Mouse (Mus musculus): ENCODE measurements at regions not wholly inside any gene's neighbourhood (a gene's known extent, or its start where the extent isn't known, plus 50 kb on each side); places are given as distances from the start of the nearest gene placed in this dataset.

DNA sequence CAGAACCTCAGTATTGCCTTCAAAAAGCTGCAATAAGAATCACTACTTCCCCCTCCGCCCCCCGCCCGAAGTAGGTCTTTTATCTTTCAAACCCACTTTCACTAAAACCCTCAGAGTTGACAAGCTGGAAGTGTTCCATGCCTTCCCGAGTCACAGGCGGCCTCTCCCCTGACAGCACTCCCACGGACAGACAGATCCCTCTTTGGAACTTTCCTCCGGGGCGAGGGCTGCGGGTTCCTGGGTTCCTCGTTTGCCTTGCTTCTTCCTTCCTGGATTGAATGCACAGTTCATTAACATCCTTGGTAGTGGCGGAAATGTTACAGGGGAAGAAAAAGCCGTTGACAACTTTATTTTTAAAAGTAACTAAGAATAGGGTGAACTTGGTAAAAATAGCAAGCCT, 132.1 kb upstream of the Fam19a5 start:
- no peaks in the 10 kb centered on the region for H3K9me3 ChIP-seq
- no peaks in the 10 kb centered on the region for H3K36me3 ChIP-seq (replicated peaks)
- H3K4me3 ChIP-seq (replicated peaks) = no peak overlapping the region
- no peak for ATAC-seq (ENCODE audit: low FRiP score)
- H3K4me1 ChIP-seq = no peaks in the 10 kb centered on the region
- no peaks in the 10 kb centered on the region for H3K27me3 ChIP-seq
- no peak overlapping the region for H3K9ac ChIP-seq
- H3K4me2 ChIP-seq = no peak overlapping the region
- 63% methylated on average over 12 of the region's 12 CpGs for WGBS
- H3K27ac ChIP-seq = no peak overlapping the region

GRCm38 (mm10) chr15:87415996-87416395, 128.1 kb upstream of the Fam19a5 start:
- Histone ChIP-seq H3K9ac (no peak overlapping the region), H3K27ac (no peak overlapping the region)

GRCm38 (mm10) chr15:87421743-87422142, 122.4 kb upstream of the Fam19a5 start:
- H3K9me3 ChIP-seq = no peaks in the 10 kb centered on the region
- ATAC-seq (ENCODE audit: low FRiP score) = no peak
- WGBS = 93% methylated on average over 4 of the region's 4 CpGs
- no peaks in the 10 kb centered on the region for H3K4me1 ChIP-seq
- H3K27ac ChIP-seq = no peak overlapping the region
- no peaks in the 10 kb centered on the region for H3K36me3 ChIP-seq (replicated peaks)
- H3K9ac ChIP-seq = no peak overlapping the region
- no peak overlapping the region for H3K4me2 ChIP-seq
- H3K4me3 ChIP-seq (replicated peaks) = no peak overlapping the region
- H3K27me3 ChIP-seq = no peaks in the 10 kb centered on the region

More at GRCm38 (mm10) chr15:87415996-87416395, 128.1 kb upstream of the Fam19a5 start:
- Histone ChIP-seq H3K36me3 (replicated peaks) (no peaks in the 10 kb centered on the region), H3K27me3 (no peaks in the 10 kb centered on the region), H3K4me1 (no peaks in the 10 kb centered on the region), H3K4me3 (replicated peaks) (no peak overlapping the region), H3K4me2 (no peak overlapping the region), H3K9me3 (no peaks in the 10 kb centered on the region)
- no peak for ATAC-seq (ENCODE audit: low FRiP score)
- 82% methylated on average over 7 of the region's 7 CpGs for WGBS

- WGBS = 90% methylated on average over 6 of the region's 6 CpGs
- no peak for ATAC-seq (ENCODE audit: low FRiP score)
- Histone ChIP-seq H3K36me3 (replicated peaks) (no peaks in the 10 kb centered on the region), H3K27ac (no peak overlapping the region), H3K9ac (no peak overlapping the region), H3K27me3 (no peaks in the 10 kb centered on the region), H3K4me3 (replicated peaks) (no peak overlapping the region), H3K4me1 (no peaks in the 10 kb centered on the region), H3K4me2 (no peak overlapping the region), H3K9me3 (no peaks in the 10 kb centered on the region)
These were observed 110.8 kb upstream of the Fam19a5 start for GRCm38 (mm10) chr15:87433306-87433705.

- no peak for ATAC-seq (ENCODE audit: low FRiP score)
- Histone ChIP-seq H3K4me3 (replicated peaks) (no peak overlapping the region), H3K9ac (no peak overlapping the region), H3K4me1 (no peaks in the 10 kb centered on the region), H3K36me3 (replicated peaks) (no peaks in the 10 kb centered on the region), H3K27me3 (no peaks in the 10 kb centered on the region), H3K4me2 (no peak overlapping the region), H3K27ac (no peak overlapping the region), H3K9me3 (no peaks in the 10 kb centered on the region)
- WGBS = 88% methylated on average over 12 of the region's 12 CpGs
These were observed 110.2 kb upstream of the Fam19a5 start for GRCm38 (mm10) chr15:87433901-87434300.

DNA sequence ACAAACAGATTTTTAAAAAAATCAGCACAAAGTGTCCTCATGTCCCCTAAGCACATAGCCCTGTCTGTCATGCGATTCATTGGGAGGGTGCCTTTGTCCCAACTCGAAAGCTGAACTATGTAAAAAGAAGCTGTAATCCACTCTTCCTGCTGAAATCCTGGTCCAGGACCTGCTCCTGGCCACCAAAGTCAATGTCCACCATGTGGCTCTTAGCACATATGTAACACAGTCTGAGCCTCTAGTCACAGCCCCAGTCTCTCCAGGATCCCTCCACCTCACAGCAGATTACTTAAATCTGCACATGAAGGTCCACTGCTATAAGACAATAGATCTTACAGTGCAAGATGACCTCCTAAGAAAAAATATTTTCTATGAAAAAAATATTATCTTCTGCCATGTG, 108.5 kb upstream of the Fam19a5 start:
- 92% methylated on average over 2 of the region's 2 CpGs for WGBS
- Histone ChIP-seq H3K9ac (no peak overlapping the region), H3K9me3 (no peaks in the 10 kb centered on the region), H3K4me2 (no peak overlapping the region), H3K27me3 (no peaks in the 10 kb centered on the region), H3K4me1 (no peaks in the 10 kb centered on the region), H3K27ac (no peak overlapping the region), H3K36me3 (replicated peaks) (no peaks in the 10 kb centered on the region), H3K4me3 (replicated peaks) (no peak overlapping the region)
- no peak for ATAC-seq (ENCODE audit: low FRiP score)

GRCm38 (mm10) chr15:87437611-87438010, 106.5 kb upstream of the Fam19a5 start:
- Histone ChIP-seq H3K4me1 (no peaks in the 10 kb centered on the region), H3K36me3 (replicated peaks) (no peaks in the 10 kb centered on the region), H3K9ac (no peak overlapping the region), H3K4me2 (no peak overlapping the region), H3K9me3 (no peaks in the 10 kb centered on the region), H3K27ac (no peak overlapping the region), H3K4me3 (replicated peaks) (no peak overlapping the region), H3K27me3 (no peaks in the 10 kb centered on the region)
- ATAC-seq (ENCODE audit: low FRiP score) = no peak
- 81% methylated on average over 5 of the region's 5 CpGs for WGBS

DNA sequence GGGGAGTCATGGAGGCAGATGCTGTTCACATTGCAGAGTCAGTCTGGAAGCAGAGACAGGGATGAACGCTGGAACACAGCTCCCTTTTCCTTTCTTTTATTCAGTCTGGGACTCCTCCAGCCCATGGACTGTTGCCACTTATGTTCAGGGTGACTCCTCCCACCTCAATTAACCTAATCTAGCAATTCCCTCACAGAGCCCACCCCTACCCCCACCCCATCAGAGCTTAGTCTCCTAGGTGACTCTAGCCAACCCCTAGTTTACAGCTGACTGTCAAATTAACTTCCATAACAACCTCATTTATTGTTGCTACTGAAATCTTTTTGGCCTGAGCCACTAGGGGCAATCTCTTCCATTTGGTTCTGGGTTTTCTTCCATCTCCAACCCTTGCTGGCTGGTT, 85.2 kb upstream of the Fam19a5 start:
- H3K27me3 ChIP-seq = no peaks in the 10 kb centered on the region
- no peak overlapping the region for H3K9ac ChIP-seq
- no peak overlapping the region for H3K27ac ChIP-seq
- 11% methylated on average over 1 of the region's 1 CpGs for WGBS
- H3K36me3 ChIP-seq (replicated peaks) = no peaks in the 10 kb centered on the region
- no peak overlapping the region for H3K4me2 ChIP-seq
- H3K9me3 ChIP-seq = no peaks in the 10 kb centered on the region
- no peaks in the 10 kb centered on the region for H3K4me1 ChIP-seq
- no peak overlapping the region for H3K4me3 ChIP-seq (replicated peaks)
- ATAC-seq (ENCODE audit: low FRiP score) = no peak

DNA sequence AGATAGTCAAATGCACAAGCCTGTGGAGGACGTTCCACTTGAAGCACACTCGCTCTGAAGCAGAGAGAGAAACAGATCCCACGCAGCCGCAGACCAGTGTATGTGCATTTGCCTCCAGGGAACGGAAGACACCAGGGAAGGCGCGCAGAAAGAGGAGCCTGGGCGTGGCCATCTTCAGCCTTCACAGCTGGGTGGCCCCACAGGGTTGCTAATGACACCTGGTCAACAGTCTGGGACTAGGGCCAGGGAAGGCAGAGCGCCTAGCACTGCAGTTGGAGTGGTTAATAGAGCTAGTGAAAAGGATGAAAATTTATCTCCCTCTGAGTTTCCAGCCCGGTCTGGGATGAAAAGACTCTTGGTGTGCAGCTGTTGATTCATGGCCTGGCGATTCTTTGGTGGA, 67.9 kb upstream of the Fam19a5 start:
- Histone ChIP-seq H3K27me3 (no peaks in the 10 kb centered on the region; the same call in 1 of the 2 replicates), H3K27ac (no peak overlapping the region), H3K9ac (no peak overlapping the region), H3K36me3 (replicated peaks) (no peaks in the 10 kb centered on the region), H3K4me2 (no peak overlapping the region), H3K9me3 (no peaks in the 10 kb centered on the region), H3K4me3 (replicated peaks) (no peak overlapping the region), H3K4me1 (no peaks in the 10 kb centered on the region)
- 55% methylated on average over 11 of the region's 11 CpGs for WGBS
- ATAC-seq (ENCODE audit: low FRiP score) = no peak

GRCm38 (mm10) chr15:87476862-87477490, 67.1 kb upstream of the Fam19a5 start:
- Histone ChIP-seq H3K9me3 (no peaks in the 10 kb centered on the region), H3K4me2 (no peak overlapping the region), H3K27ac (no peak overlapping the region), H3K36me3 (replicated peaks) (no peaks in the 10 kb centered on the region), H3K4me1 (no peaks in the 10 kb centered on the region), H3K9ac (no peak overlapping the region), H3K4me3 (replicated peaks) (no peak overlapping the region), H3K27me3 (no peaks in the 10 kb centered on the region; the same call in 1 of the 2 replicates)
- no peak for ATAC-seq (ENCODE audit: low FRiP score)
- 88% methylated on average over 14 of the region's 14 CpGs for WGBS

- WGBS = 89% methylated on average over 3 of the region's 3 CpGs
- no peaks in the 10 kb centered on the region for H3K36me3 ChIP-seq (replicated peaks)
- H3K4me3 ChIP-seq (replicated peaks) = no peak overlapping the region
- peaks cover 9% of the 10 kb centered on the region for H3K4me1 ChIP-seq
- no peak overlapping the region for H3K9ac ChIP-seq
- no peak for ATAC-seq (ENCODE audit: low FRiP score)
- H3K4me2 ChIP-seq = no peak overlapping the region
- no peaks in the 10 kb centered on the region for H3K9me3 ChIP-seq
- no peaks in the 10 kb centered on the region; the same call in 1 of the 2 replicates for H3K27me3 ChIP-seq
- no peak overlapping the region for H3K27ac ChIP-seq
These were observed 63.3 kb upstream of the Fam19a5 start for GRCm38 (mm10) chr15:87480758-87481157.

Data from forebrain, embryonic 12.5 days (tissue).